Mouse (Mus musculus): ENCODE measurements around the gene Cpsf2. TPM values are rescaled to one million over a fixed set of nuclear protein-coding genes. Genes with fewer than 3 reads are reported as not detected.

The Cpsf2 gene
- polyA plus RNA-seq, 1 experiment from 2014 or later: 13.9 TPM

- 85% methylated on average over 6 of the region's 6 CpGs for WGBS
Observed at GRCm38 (mm10) chr12:101987659-101988058, 11.9 kb downstream of the Cpsf2 start.

GRCm38 (mm10) chr12:101994576-101995467 is 19.0 kb downstream of the Cpsf2 start:
- Histone ChIP-seq H3K27me3 (ENCODE audit: control insufficient read depth, insufficient read depth, low read length) (no peaks in the 10 kb centered on the region), H3K4me2 (replicated peaks; ENCODE audit: low read depth) (no peak overlapping the region), H3K4me3 (ENCODE audit: low read depth, low read length) (no peak overlapping the region), H3K9me3 (ENCODE audit: control insufficient read depth, low read length) (no peaks in the 10 kb centered on the region), H3K9ac (ENCODE audit: low read length) (no peak overlapping the region), H3K4me1 (replicated peaks; ENCODE audit: control insufficient read depth, insufficient read depth) (no peaks in the 10 kb centered on the region), H3K27ac (replicated peaks) (no peak overlapping the region), H3K36me3 (ENCODE audit: control insufficient read depth, insufficient read depth, low read length) (peaks cover 27% of the 10 kb centered on the region)
- TF ChIP-seq EP300 (optimal IDR thresholded peaks at IDR 0.05): no peak
- TF ChIP-seq CTCF (IDR thresholded peaks at IDR 0.05; ENCODE audit: low read depth): no peak
- no peak for DNase-seq (ENCODE audit: low spot score)
- no peak for ATAC-seq (ENCODE audit: low FRiP score, low TSS enrichment)
- WGBS: 91% methylated on average over 8 of the region's 8 CpGs

More at GRCm38 (mm10) chr12:101987659-101988058, 11.9 kb downstream of the Cpsf2 start:
- DNase-seq (ENCODE audit: low spot score) (no peak), ATAC-seq (ENCODE audit: low FRiP score, low TSS enrichment) (no peak)
- Histone ChIP-seq H3K27me3 (ENCODE audit: control insufficient read depth, insufficient read depth, low read length) (no peaks in the 10 kb centered on the region), H3K27ac (replicated peaks) (no peak overlapping the region), H3K9ac (ENCODE audit: low read length) (no peak overlapping the region), H3K4me1 (replicated peaks; ENCODE audit: control insufficient read depth, insufficient read depth) (no peaks in the 10 kb centered on the region), H3K9me3 (ENCODE audit: control insufficient read depth, low read length) (no peaks in the 10 kb centered on the region), H3K4me3 (ENCODE audit: low read depth, low read length) (no peak overlapping the region), H3K36me3 (ENCODE audit: control insufficient read depth, insufficient read depth, low read length) (peaks cover 23% of the 10 kb centered on the region), H3K4me2 (replicated peaks; ENCODE audit: low read depth) (no peak overlapping the region)
- TF ChIP-seq EP300 (optimal IDR thresholded peaks at IDR 0.05): no peak
- no peak for TF ChIP-seq CTCF (IDR thresholded peaks at IDR 0.05; ENCODE audit: low read depth)

GRCm38 (mm10) chr12:101998929-101999328 is 23.1 kb downstream of the Cpsf2 start:
- DNase-seq (ENCODE audit: low spot score): no peak

GRCm38 (mm10) chr12:102000785-102001184 is 25.0 kb downstream of the Cpsf2 start:
- TF ChIP-seq CTCF (IDR thresholded peaks at IDR 0.05; ENCODE audit: low read depth) (no peak), EP300 (optimal IDR thresholded peaks at IDR 0.05) (no peak)
- DNase-seq (ENCODE audit: low spot score) (no peak), ATAC-seq (ENCODE audit: low FRiP score, low TSS enrichment) (no peak)
- Histone ChIP-seq H3K4me3 (ENCODE audit: low read depth, low read length) (no peak overlapping the region), H3K4me2 (replicated peaks; ENCODE audit: low read depth) (no peak overlapping the region), H3K9ac (ENCODE audit: low read length) (no peak overlapping the region), H3K27me3 (ENCODE audit: control insufficient read depth, insufficient read depth, low read length) (no peaks in the 10 kb centered on the region), H3K36me3 (ENCODE audit: control insufficient read depth, insufficient read depth, low read length) (peaks cover 15% of the 10 kb centered on the region), H3K27ac (replicated peaks) (no peak overlapping the region), H3K9me3 (ENCODE audit: control insufficient read depth, low read length) (no peaks in the 10 kb centered on the region), H3K4me1 (replicated peaks; ENCODE audit: control insufficient read depth, insufficient read depth) (no peaks in the 10 kb centered on the region)
- WGBS: 93% methylated on average over 11 of the region's 11 CpGs

More at GRCm38 (mm10) chr12:101998929-101999328, 23.1 kb downstream of the Cpsf2 start:
- no peak for ATAC-seq (ENCODE audit: low FRiP score, low TSS enrichment)
- H3K9me3 ChIP-seq (ENCODE audit: control insufficient read depth, low read length): no peaks in the 10 kb centered on the region
- no peak overlapping the region for H3K4me3 ChIP-seq (ENCODE audit: low read depth, low read length)
- H3K9ac ChIP-seq (ENCODE audit: low read length): no peak overlapping the region
- H3K27me3 ChIP-seq (ENCODE audit: control insufficient read depth, insufficient read depth, low read length): no peaks in the 10 kb centered on the region
- no peak overlapping the region for H3K4me2 ChIP-seq (replicated peaks; ENCODE audit: low read depth)
- TF ChIP-seq EP300 (optimal IDR thresholded peaks at IDR 0.05) (no peak), CTCF (IDR thresholded peaks at IDR 0.05; ENCODE audit: low read depth) (no peak)
- H3K27ac ChIP-seq (replicated peaks): no peak overlapping the region
- H3K4me1 ChIP-seq (replicated peaks; ENCODE audit: control insufficient read depth, insufficient read depth): no peaks in the 10 kb centered on the region
- H3K36me3 ChIP-seq (ENCODE audit: control insufficient read depth, insufficient read depth, low read length): peaks cover 15% of the 10 kb centered on the region
- 78% methylated on average over 5 of the region's 5 CpGs for WGBS

GRCm38 (mm10) chr12:102008111-102008977 is 32.6 kb downstream of the Cpsf2 start:
- DNase-seq (ENCODE audit: low spot score) (no peak), ATAC-seq (ENCODE audit: low FRiP score, low TSS enrichment) (no peak)
- H3K36me3 ChIP-seq (ENCODE audit: control insufficient read depth, insufficient read depth, low read length): peaks cover 3% of the 10 kb centered on the region; the same call in 1 of the 2 replicates
- H3K27ac ChIP-seq (replicated peaks): no peak overlapping the region
- no peak overlapping the region for H3K4me3 ChIP-seq (ENCODE audit: low read depth, low read length)
- H3K9ac ChIP-seq (ENCODE audit: low read length): no peak overlapping the region
- no peaks in the 10 kb centered on the region for H3K27me3 ChIP-seq (ENCODE audit: control insufficient read depth, insufficient read depth, low read length)
- no peaks in the 10 kb centered on the region for H3K4me1 ChIP-seq (replicated peaks; ENCODE audit: control insufficient read depth, insufficient read depth)
- no peaks in the 10 kb centered on the region for H3K9me3 ChIP-seq (ENCODE audit: control insufficient read depth, low read length)
- WGBS: 86% methylated on average over 16 of the region's 16 CpGs
- H3K4me2 ChIP-seq (replicated peaks; ENCODE audit: low read depth): no peak overlapping the region
- no peak for TF ChIP-seq CTCF (IDR thresholded peaks at IDR 0.05; ENCODE audit: low read depth)
- TF ChIP-seq EP300 (optimal IDR thresholded peaks at IDR 0.05): no peak
